Mouse (Mus musculus) spleen, adult 12 weeks (tissue): ENCODE data around the gene Olfr715.
"Not testable (repeated sequence)": the region's sequence is repeated elsewhere in the genome, so short reads cannot be mapped to it uniquely, and the experiment has no call there.

ENCODE experiments used
- DNase-seq: peaks from one replicate; pipeline ENCODE4 v3.0.0; 2022; ENCODE audit warnings: low spot score

Olfr715 gene

DNA sequence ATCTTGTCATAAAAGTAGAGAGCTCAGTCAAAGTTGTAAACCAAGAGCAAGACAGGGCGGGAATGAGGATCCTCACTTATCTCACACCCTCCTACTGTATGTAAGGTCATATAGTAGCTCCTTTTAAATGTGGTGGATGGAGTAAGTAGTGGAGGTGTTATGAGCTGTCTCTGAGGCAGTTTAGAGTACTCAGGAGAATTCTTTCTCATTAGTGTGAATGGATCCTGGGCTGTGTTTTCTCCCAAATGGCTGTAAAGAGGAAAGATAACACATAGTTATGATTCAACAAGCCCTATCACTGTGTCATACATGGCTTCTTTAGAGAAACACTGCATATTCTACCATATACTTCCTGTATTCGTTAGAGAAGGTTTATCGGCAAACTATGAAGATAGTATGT lies at the start of gene Olfr715:
Gene Olfr715 (minus strand): TSS at position 101 of the 400 bp plus-strand sequence.
- not testable (repeated sequence) for DNase-seq

DNA sequence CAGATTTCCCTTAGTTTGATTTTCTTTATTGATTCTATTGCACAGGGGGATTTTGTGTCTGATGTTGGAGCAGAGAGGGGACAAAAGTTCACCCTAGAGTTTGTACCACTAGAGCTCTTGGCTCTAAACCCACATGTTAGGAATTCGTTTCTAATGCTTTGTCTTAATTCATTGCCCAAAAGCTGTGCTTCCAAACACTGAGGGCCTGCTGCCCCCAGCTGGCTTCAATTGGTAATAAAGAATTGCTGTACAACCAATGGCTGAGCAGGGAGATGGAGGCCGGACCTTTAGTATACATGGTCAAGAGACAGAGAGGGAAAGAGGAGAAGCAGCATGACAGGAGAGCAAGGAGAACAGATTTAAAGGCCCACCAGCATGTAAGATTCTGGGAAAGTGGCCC lies 49.5 kb upstream of the Olfr715 start:
- no peak for DNase-seq

DNA sequence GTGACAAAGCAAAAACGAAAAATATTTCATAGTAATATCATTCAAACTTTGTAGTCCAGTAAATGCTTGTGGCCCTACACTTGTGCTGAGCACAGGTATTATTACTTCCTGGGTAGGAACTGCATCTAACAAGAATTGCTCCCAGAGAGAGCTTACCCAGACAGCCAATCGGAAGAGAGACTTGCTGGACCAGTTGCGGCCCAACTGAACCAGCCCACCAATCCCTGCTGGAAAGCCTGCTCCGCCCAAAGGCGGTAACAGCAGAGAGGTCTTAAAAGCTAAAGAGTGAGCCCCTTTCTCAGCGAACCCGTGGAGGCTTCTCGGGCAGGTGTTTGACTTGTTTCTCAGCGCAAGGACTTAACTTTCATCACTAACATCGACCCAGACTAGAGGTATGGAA lies 35.8 kb upstream of the Olfr715 start, which contains the start of gene Nlrp14:
Gene Nlrp14 (plus strand): TSS at position 301 of the 400 bp plus-strand sequence.
- no peak for DNase-seq

DNA sequence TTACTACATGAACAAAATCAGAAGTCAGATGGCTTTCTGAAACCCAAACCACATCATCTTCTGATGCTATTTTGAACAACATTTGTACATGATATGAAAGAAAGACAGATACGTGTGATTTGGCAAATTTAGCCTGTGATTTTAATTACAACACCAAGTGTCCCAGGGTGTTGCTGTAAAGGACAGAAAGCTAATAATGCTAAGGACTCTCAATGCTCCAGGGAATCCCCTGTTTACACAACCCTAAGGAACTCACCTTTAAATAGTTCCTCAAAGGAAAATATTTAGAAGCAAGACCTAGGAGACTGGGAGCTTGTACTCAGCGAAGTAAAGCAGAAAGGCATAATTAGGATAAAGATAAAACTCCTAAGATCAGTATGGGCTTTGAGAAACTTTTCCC lies 7.1 kb upstream of the Olfr715 start, which contains the start of gene Olfr716:
Gene Olfr716 (plus strand): TSS at position 301 of the 400 bp plus-strand sequence.
- not testable (repeated sequence) for DNase-seq

DNA sequence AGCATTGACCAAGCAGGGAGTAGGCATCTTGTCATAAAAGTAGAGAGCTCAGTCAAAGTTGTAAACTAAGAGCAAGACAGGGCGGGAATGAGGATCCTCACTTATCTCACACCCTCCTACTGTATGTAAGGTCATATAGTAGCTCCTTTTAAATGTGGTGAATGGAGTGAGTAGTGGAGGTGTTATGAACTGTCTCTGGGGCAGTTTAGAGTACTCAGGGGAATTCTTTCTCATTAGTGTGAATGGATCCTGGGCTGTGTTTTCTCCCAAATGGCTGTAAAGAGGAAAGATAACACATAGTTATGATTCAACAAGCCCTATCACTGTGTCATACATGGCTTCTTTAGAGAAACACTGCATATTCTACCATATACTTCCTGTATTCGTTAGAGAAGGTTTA lies 20.6 kb downstream of the Olfr715 start, which contains the start of gene Olfr715b:
Gene Olfr715b (minus strand): TSS at position 101 of the 400 bp plus-strand sequence.
- not testable (repeated sequence) for DNase-seq

DNA sequence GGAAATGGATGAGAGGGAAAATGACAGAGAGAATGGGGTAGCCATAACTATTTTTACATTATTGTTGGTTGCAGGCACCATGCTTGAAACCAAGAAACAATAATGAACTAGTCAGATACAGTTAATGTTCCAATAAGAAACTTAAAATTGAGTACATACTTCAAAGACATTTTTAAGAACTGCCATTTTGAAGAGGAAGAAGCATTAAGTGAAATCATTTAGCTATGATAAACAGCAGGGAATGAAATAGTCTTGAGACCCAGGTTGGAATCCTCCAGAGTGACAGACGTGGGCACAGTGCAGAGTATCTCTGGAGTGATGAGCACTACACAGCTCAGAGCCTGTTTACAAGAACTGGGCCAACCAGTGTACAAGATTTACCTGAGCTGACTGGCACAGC lies 38.0 kb downstream of the Olfr715 start, which contains the start of gene Olfr17:
Gene Olfr17 (plus strand): TSS at position 301 of the 400 bp plus-strand sequence.
- DNase-seq: no peak
